Mouse (Mus musculus): ENCODE results near the gene Nfia.

Gene Nfia

DNA sequence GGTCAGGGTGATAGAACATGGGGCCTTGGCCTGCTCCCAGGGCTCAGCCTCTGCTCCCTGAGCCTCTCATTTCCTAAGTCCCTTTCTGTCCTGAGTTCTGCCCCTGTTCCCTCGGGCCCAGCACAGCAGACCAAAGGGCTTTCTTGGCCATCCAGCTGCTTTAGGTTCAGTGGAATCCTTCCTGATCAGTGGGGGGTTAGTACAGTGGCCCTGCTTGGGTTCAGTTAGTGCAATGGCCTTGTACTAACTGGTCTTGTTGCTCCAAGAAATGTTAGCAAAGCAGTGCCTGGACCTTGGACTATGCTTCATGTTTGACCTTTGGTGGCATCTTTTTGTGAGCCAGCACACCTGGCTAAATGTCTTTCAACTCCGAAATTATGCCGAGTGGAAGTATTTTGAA is 66.1 kb downstream of the Nfia start:
- DNase-seq (ENCODE audit: low read depth, low spot score) = no peak

DNA sequence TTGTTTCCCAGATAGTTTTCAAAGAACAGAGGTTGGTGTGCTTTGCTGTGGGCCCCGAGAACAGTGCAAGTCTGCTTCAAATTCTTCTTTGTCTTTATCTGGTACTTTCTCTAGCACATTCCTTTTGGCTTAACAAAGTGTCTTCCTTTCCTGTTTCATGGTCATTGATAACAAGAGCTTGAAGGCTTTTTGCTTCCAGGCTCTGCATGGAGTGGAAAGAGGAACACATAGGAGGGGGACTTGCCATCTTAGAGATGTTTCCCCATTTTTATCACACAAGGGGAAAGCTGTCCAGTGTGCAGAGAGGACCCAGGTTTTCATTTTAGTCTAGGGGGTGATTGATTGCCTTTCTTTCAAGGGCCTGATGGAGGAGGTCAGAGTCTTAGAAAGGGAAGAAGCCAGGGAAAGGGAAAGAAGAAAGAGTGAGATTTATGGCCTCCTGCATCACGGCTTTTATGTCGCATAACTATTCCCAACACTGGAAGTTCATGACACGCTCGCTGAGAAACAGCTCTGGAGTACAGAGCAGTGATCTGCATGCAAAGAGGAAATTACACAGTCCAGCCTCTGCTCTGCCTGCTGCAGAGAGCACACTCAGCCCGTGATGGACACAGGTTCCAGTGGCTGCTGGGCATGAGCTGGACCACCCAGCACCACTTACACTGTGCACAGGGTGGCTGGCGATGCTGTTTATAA is 67.0 kb downstream of the Nfia start:
- no peak for DNase-seq (ENCODE audit: low read depth, low spot score)

DNA sequence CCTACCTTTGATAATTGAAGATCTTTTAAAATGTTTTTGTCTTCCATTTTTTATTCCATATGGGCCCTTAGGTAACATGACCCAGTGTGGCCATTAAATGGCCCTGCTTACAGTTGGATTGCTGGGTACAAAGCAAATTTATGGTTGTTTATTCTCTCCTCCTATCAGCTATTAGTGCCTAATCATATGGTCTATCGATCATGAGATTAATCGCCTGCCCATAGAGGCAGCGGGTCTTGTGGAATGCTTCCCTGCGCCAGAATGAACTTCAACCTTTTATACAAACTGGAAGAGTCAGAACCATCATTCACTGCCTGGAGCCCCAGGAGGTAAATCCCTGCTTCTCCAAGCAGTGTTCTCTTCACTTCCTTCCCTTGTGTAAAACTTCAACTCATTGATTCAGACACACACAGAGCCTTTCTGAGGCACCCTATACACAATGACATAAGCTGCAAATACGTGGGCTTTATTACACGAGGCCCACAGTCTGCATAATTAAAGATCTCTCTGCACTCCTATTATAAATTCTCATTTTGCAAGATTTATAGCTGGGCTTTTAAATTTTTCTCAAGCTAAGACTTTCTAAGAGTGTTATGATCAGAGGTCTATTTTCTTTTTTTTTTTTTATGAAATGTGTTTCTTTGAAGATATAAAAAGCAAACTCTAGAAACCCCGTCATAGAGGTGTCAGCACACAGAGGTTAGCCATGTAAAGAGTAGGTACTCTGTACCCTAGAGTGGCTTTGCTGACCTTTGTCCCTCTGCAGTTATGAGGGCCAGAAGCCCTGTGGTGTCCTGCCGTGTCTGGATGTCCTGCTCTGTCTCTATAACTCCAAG is 67.9 kb downstream of the Nfia start:
- no peak for DNase-seq (ENCODE audit: low read depth, low spot score)

DNA sequence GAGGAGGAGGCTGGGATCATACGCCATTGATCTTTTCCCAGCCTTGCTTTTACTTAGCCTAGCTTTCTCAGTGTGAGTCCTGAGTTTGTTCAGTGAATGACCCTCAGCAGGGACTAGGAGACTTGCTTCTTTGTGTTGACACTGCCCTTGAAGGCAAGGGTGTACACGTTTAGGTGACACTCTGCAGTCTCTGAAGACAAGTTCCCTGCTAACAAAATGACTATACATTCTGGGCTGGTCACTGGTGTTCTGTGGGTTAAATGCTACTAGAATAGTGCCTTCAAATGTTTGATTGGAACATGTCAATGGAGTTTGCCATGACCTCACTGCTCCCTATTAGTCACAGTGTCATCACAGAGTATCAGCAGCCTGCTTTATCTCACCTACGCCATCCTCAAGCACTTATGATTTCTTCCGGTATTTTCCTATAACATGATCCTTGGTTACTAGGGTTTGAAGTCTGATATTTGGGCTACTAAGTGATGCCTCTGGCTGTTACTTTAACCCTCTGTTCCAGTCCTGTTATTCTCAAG is 68.6 kb downstream of the Nfia start:
- DNase-seq (ENCODE audit: low read depth, low spot score) = no peak

DNA sequence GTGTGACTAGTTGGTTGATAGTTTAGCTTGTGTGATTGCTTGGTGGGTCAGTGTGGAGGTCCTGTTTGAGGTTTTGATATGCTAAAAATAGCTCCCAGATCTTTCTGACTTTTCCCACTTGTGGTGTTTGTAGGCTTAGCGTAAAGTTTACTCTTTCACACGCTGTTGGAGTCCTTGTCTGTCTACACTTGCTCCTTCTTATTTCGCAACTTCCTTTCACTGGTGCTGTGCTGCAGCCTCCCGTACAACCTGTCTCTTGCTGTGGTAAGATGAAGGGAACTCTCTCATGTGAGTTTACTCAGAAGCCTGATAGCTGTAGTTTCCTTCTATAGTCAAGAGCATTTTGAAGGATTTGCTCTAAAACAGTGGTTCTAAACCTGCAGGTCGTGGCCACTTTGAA is 69.2 kb downstream of the Nfia start:
- DNase-seq (ENCODE audit: low read depth, low spot score) = no peak

DNA sequence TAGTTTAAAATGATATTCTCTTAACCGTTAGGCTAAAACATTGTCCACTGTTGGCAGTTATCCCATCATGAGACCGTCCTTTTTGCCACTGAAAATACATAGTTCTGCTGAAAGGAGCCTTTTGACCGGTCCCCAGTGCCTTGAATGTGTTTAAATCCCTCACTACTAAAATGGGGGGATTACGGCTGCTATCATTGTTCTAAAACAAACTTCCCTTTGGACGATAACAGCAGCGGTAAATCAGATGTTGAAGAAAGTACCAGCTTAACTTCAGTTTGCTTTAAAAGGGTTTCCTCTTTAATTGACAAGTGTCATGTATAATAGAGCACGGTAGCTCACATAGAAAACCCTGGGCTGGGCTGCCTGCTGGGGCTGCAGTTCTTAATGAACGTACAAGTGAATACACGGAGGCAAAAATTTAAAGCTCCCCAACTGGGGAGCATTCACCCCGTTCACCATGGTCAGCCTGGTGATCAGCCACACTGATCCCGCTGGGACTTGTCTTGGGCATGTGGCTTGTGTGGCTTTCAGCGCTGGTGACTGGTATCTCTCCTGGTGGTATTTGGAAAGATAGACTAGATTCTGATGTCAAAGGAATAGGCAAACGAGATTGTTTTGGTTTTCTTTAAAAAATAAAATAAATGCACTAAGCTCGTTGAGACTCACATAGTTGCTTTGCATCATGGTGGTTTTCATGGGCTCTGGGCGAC is 71.6 kb downstream of the Nfia start:
- DNase-seq (ENCODE audit: low read depth, low spot score) = no peak

DNA sequence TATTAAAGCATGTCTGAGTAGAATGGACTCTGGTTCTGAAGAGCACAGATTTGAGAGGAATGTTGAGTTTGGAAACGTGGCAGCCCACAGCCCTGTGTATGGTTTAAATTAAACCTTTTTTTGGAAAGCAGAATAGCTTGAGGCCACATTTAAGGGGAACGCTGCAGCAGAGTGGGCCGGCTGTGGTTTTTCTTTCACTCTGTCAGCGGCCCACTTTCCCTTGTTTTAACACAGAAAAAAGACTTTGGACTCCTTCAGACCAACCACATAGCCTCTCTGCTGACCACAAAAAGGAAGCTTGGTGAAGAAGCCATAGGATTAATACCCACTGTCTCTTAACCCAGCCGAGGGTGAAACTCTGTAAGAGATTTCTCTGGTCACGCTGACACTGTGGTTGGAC is 72.4 kb downstream of the Nfia start:
- peak; percentile 73 for DNase-seq (ENCODE audit: low read depth, low spot score)

DNA sequence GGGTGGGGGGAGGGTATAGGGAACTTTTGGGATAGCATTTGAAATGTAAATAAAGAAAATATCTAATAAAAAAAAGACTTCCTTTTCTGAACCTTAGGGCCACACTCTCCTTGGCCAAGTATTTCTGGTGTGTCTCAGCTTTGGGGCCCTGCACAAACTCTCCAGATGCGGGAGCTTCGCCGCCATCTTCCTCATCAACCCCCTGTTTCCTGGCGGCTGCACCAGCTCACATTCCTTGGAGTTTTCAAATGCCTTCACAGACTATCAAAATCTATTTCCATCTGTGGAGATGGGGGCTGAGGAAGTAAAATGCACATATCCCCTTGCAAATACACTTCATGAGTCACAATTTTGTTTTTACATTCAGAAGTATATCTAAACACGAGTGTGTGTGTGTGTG is 75.1 kb downstream of the Nfia start:
- DNase-seq (ENCODE audit: low read depth, low spot score) = no peak

DNA sequence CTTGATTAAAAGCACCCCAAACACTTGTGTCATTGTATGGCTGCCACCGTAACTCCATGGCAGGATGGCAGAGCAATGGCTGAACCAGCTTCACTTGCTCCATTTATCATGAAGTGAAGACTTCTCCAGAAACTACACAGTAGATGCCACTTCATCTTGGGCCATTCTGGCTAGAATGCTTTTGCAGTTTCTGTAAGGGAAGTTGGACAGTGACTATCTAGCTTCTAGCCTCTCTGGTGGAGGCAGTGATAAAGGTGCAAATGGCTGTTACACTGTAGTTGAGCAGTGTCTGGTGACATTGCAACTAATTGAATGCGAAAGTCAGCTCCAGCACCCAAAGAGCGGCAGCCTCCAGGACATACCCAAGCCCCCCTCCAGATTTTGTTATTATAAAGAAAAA is 78.5 kb downstream of the Nfia start:
- DNase-seq (ENCODE audit: low read depth, low spot score) = no peak

DNA sequence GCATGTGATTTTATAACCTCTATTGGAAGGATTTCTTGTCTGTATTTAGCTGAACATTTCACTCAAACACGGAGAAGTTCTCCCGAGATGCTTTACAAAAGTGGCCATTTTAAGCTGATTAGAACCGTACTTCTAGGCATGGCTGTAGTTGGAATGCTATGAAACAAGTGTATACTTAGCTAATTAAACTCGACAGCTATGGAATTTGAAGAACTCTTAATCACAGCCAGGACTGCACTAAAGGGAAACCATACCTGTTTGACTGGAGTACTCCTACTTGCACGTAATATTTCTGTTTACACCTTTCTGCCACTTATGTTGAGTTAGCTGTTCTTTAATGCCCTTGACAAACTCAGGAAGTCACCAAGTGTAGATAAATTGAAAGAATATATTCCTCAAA is 79.2 kb downstream of the Nfia start:
- no peak for DNase-seq (ENCODE audit: low read depth, low spot score)

DNA sequence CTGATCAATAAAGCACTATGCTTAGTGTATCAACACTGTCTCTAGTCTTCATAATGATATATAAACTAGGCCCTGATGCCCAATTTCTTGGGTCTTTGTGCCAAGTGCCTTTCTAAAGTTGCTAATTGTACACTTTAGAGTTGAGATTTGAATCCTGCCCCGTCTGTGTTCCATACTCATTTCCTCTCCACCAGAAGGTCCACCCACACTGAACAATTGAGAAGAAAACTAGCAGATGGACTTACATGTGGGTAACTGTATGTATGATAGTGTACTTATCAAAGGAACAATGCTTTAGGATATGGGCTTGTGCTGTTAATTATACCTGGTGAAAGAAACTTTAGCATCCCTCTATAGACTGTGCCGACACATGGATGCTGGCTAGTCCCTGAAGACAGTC is 80.1 kb downstream of the Nfia start:
- DNase-seq (ENCODE audit: low read depth, low spot score) = no peak

DNA sequence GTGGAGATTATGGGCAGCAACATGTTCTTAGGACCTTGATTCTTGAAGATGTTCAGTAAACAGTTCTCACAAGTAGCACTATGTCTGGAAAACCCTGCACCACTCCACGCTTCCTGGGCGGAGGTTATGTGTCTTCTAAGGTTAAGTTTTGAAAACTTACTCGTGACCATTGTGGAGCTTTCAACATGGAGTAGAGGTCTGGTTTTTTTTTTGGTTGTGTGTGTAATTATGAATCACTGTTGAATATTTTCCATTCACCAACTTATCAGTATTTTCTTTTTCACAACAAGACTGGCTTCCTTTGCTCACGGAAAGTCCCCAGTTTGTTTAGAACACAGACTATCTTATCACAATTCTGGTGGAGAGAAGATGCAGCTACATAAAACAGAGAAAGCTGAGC is 82.2 kb downstream of the Nfia start:
- DNase-seq (ENCODE audit: low read depth, low spot score) = peak; percentile 31

DNA sequence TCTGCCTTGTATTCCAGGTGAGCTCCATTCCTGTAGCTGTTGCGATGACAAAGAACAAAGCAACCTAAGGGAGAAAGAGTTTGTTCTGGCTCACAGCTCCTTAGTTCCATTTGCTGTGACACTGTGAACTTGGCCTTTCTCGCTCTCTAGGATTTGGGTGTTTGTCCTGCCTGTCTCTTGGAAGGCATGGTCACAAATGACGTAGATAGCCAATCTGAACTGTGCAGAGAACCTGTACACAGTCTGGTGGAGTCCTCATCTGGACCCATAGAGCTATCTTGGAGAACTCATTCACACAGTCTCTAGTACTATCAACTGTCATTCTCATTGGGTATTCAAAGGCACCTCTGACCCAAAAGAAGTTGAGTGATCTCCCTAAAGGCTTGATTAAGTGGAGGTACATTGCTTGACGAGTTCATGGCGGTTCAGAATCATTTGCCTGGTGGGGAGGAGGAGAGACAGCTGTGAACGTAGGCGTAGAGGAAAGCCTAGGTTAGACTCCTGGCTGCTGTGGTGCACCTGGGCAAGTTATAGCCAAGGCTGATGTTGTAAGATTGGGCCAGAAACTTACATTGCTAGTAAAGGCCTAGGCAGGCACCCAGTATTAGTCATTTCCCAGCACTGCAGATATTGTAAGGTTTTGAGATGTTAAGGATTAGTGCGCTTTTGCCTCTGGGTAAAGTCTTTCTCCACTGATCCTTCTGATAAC is 83.3 kb downstream of the Nfia start:
- no peak for DNase-seq (ENCODE audit: low read depth, low spot score)

DNA sequence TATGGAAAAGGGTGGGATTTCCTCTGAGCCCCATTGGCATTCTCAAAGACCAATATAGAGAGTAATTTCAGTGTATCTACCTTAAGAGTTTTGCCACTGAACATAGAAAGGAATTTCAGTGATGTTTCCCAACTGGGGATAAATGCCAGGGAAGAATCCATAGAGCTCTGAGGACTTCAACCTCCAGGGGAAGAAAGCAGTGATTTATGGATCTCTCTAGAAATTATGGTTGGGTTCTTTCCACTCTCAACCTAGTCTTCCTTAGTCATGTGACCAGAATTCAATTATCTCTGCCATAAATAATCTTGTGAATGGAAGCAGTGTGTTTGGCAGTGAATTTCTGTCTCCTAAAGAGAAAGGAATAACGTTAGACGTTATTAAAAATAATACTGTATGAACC is 85.0 kb downstream of the Nfia start:
- no peak for DNase-seq (ENCODE audit: low read depth, low spot score)

DNA sequence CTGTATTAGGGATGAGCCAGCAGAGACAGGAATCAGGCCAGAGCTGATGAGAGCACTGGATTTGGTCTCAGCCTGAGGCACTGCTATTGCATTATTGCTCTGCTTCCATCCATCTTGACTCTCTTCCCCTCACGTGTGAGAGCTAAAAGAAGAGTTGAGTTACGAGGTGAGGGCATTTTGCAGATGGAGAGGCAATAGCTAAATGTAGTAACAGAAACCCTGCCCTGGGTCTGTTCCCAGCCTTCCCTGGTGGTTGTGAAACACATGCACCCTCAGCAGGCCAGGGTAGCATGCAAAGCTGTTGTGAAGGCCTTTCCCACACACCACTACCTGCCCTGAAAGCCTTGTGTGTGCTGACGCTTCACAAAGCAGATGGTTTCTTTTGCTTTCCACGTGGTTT is 86.9 kb downstream of the Nfia start:
- peak; percentile 31 for DNase-seq (ENCODE audit: low read depth, low spot score)

DNA sequence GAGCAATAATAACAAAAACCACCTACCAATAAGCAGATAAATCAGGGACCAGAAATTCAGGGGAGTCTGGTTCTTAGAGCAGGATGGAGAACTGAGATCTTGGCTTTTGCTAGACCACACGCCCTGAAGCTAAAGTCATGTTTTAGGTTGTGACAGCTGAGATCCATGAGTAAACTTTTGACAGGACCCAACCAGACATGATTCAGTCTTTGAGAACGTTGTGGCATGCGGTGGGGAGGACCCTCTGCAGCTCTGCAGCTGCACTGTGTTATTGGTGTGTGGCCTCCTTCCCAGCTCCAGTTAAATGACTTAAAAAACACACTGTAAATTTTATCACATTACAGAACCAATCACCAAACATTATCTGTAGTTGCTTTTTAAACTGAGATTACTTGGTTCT is 87.8 kb downstream of the Nfia start:
- DNase-seq (ENCODE audit: low read depth, low spot score) = peak; percentile 78

DNA sequence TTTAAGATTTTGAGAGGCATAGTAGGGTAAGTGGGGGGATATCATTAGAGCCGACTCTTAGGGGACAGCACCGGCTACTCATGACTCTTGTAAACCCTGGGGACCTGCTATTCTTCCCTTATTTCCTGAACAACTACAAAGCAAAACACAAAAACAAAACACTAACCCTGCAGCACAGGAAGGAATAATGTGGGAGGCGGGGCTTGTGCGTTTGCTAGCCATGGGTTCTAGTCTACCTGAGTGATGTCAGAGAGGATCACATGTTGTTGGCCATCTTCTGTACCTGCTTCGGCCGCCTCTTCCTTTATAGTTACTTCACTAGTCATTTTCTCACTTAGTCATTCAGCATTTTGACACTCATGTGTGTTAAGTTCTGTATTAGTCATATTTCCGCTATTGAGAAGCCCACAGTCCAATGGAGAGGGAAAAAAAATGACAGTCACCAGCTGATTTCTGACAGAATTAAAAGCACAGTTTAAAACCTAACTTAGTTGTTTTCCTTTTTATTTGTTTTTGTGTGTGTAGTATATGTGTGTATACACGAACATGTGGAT is 88.3 kb downstream of the Nfia start:
- peak; percentile 49 for DNase-seq (ENCODE audit: low read depth, low spot score)

DNA sequence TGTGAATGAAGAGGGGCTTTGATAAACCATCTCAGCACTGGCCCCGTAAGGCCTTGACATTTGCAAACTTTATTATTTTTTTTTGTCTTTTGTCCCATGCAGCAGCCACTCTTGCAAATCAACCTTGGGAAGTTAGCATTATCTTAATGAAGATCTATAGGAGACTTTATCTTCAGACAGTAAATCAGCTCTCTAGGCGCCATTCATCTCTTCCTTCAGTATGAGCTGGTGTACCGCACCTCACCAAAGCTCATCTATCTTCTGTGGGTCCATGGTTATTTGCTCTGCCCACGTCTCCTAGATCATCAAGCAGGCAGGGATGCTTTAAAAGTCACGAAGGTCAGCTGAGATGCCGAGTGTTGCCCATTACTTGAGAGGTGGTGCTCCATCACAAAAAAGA is 89.8 kb downstream of the Nfia start:
- no peak for DNase-seq (ENCODE audit: low read depth, low spot score)

DNA sequence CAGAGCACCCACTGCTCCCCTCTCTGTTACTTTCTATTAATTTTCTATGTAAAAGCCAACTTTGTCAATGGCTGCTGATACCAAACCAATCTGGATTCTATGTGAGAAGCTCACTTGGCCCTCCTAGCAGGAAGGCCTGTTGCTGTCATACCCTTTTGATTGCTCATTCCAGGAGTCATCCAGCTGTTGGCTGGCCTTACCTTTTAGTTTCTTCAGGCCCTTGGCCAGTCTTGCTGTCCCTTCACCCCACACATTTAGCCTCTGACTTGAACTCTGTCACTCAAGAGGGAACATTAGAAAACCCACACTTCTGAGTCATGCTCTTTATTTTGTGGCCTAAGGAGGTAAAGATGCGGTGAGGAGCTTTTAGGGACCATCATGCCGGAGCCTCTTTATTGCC is 91.7 kb downstream of the Nfia start:
- DNase-seq (ENCODE audit: low read depth, low spot score) = peak; percentile 46

DNA sequence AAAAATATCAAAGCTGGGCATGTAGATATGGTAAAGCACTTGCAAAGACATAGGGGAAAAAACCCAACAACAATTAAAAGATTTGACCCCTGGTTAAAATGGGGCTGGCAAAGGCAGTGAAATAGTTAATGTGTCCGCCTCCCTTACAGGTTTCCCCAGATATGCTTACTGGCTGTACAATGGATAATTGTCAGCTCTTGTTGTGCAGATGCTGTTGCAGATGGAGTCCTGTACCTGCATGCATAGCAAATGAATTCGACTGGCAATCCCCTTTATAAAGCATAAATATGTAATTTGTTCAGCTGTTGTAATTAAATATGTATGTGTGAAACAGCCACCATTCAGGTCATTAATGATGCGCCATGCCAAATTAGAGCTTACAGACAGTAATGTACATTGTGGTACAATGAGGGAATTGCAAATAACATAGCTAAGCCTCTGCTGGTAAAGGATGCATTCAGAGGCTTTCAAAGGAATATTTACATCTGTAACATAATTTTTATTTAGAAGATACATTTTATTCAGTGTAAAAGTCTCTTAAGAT is 92.9 kb downstream of the Nfia start:
- DNase-seq (ENCODE audit: low read depth, low spot score) = no peak

DNA sequence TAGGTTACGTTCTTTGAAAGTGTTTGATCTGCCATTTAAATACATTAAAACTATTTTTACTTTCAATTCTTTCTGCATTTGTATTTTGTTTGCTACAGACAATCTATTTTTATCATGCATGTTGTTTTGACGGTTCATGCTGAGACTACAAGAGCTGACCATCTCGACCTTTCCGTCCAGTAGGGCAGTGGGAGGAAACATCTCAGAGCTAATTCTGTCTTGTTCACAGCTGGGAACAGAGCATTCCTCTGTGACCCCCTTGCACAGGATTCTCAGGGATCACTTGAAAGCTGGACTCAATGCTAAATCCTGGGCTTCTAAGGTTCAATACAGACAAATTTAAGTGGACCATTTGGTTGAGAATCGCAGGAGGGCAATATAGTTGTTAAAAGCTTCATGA is 93.9 kb downstream of the Nfia start:
- DNase-seq (ENCODE audit: low read depth, low spot score) = no peak

Data from 3T3-L1 (cell line).